Mouse (Mus musculus) intestine, postnatal 0 days (tissue): Measurements from ENCODE around the gene Tns2. TPM values are rescaled to one million over a fixed set of nuclear protein-coding genes. Genes with fewer than 3 reads are reported as not detected.
A peak's percentile ranks its signal among the peaks of the same experiment; 100 is the strongest.

Experiments used
- ATAC-seq: fragments of 200-750 bp; cut with Nextera tagmentation; 2 replicates; pipeline ENCODE4 v1.8.0; 2017; ENCODE audit warnings: mild to moderate bottlenecking, moderate TSS enrichment, moderate library complexity
- H3K27ac ChIP-seq: fragments of 300-500 bp; sonication (generic); 2 replicates; pipeline ENCODE4 v1.5.1; 2014; ENCODE audit warnings: mild to moderate bottlenecking, low read depth, low read length, moderate library complexity
- H3K27me3 ChIP-seq: fragments of 300-500 bp; sonication (generic); replicated peaks from 2 replicates; pipeline ENCODE4 v1.6.1; 2014; ENCODE audit warnings: low read length, mixed read lengths; ENCODE audit not compliant: control insufficient read depth, insufficient read depth
- H3K36me3 ChIP-seq: fragments of 300-500 bp; sonication (generic); 2 replicates; pipeline ENCODE4 v1.6.1; 2014; ENCODE audit warnings: mild to moderate bottlenecking, moderate library complexity; ENCODE audit not compliant: control insufficient read depth, insufficient read depth
- H3K4me1 ChIP-seq: fragments of 300-500 bp; sonication (generic); replicated peaks from 2 replicates; pipeline ENCODE4 v1.6.1; 2014; ENCODE audit warnings: antibody characterized with exemption, low read length, mixed read lengths; ENCODE audit not compliant: control insufficient read depth, insufficient read depth
- H3K4me2 ChIP-seq: fragments of 300-500 bp; sonication (generic); replicated peaks from 2 replicates; pipeline ENCODE4 v1.6.1; 2014; ENCODE audit warnings: low read depth, mild to moderate bottlenecking, moderate library complexity
- H3K4me3 ChIP-seq: fragments of 300-500 bp; sonication (generic); 2 replicates; pipeline ENCODE4 v1.5.1; 2014; ENCODE audit warnings: low read depth, low read length
- H3K9ac ChIP-seq: fragments of 300-500 bp; sonication (generic); 2 replicates; pipeline ENCODE4 v1.6.1; 2014; ENCODE audit warnings: mild to moderate bottlenecking, low read depth, low read length
- H3K9me3 ChIP-seq: fragments of 300-500 bp; sonication (generic); 2 replicates; pipeline ENCODE4 v1.6.1; 2016; ENCODE audit warnings: mixed run types; ENCODE audit not compliant: control insufficient read depth
- CTCF ChIP-seq: sonication (generic); IDR thresholded peaks from 2 replicates; pipeline ENCODE4 v1.5.1; 2016; ENCODE audit warnings: low read depth, mild to moderate bottlenecking, control low read depth, antibody characterized with exemption, moderate library complexity
- WGBS: fragments of 180-500 bp; shearing (Covaris S2); extraction: QIAGEN DNeasy Blood & Tissue Kit; methylation state at CpG from one replicate; pipeline ENCODE4 v1.1.7; 2014; 5-methylcytosine and 5-hydroxymethylcytosine counted together
- polyA plus RNA-seq: library from polyadenylated mRNA; unstranded; fragments of >200 nt; fragmentation: Nextera tagmentation; extraction: Ambion mirVana; gene quantifications from 2 replicates; pipeline ENCODE4 v1.2.1, GENCODE M21; 2015

The Tns2 gene
- polyA plus RNA-seq, 1 experiment from 2014 or later, result 15.0 TPM

DNA sequence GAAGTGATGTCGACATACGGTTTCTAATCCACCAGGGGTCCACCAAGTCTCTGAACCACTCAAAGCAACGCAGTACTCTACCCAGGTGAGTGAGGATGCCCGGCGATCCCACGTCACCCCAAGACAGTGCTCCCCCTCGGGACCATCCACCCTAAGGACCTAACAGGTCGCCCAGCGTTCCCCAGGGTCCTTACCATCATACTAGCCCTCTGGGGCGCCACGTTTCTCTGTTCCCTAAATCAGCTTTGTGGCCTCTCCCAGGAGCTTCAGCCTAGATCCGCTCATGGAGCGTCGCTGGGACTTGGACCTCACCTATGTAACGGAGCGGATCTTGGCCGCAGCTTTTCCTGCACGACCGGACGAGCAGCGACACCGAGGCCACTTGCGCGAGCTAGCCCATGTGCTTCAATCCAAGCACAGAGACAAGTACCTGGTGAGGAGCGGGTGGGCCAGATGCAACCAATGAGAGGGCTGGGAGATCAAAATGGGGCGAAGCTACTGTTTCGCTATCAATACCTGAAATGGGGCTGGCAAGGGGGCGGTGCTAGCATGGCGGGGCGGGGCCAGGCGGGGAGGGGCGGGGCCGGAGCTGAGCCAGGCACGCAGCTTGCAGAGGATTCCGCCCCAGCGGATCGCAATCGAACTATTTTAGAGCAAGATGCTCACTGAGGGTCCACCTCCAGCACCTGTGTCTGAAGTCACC, 6.7 kb downstream of the Tns2 start:
- Histone ChIP-seq H3K4me2 (peak overlapping the region; percentile 77), H3K4me1 (peaks cover 15% of the 10 kb centered on the region), H3K36me3 (peaks cover 40% of the 10 kb centered on the region), H3K9ac (no peak overlapping the region), H3K4me3 (peak overlapping the region; percentile 34), H3K9me3 (no peaks in the 10 kb centered on the region), H3K27me3 (no peaks in the 10 kb centered on the region), H3K27ac (no peak overlapping the region)
- TF ChIP-seq CTCF, result no peak; the same call in 1 of the 2 replicates
- ATAC-seq, result no peak
- WGBS, result 33% methylated on average over 38 of the region's 38 CpGs

DNA sequence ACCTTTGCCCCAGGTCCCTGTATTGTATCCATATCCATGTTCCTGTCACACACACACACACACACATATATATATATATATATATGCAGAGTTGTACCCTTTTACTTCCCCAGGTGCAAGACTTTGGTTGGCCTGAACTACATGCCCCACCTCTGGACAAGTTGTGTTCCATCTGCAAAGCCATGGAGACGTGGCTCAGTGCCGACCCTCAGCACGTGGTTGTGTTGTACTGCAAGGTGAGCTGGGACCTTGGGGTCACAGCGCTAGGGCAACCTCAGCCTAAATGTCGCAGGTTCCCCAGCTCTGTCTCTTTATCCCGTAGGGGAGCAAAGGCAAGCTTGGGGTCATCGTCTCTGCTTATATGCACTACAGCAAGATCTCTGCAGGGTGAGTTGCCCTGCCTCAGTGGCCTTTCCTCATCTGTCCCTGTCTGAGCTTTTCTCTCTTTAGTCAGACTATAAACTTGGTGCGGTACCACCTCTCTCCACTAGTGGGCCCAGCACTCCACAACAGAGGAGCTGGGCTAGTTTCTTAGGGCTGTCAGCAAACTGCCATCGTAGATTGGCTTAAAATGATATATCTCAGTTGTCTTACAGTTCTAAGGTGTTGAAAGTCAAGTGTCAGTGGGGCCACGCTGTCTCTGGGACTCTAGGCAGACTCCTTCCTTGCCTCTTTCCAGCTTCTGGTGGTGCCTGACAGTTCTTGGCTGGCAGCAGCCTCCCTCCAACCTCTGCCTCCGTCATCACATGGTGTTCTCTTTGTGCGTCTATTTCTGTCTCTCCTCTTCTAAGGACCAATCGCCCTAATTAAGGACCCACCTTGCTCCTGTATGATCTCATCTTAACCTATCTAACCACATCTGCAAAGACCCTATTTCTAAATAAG, 7.7 kb downstream of the Tns2 start:
- Histone ChIP-seq H3K9me3 (no peaks in the 10 kb centered on the region), H3K27ac (no peak overlapping the region), H3K4me2 (peak overlapping the region; percentile 77; the same call in 1 of the 2 replicates)

DNA sequence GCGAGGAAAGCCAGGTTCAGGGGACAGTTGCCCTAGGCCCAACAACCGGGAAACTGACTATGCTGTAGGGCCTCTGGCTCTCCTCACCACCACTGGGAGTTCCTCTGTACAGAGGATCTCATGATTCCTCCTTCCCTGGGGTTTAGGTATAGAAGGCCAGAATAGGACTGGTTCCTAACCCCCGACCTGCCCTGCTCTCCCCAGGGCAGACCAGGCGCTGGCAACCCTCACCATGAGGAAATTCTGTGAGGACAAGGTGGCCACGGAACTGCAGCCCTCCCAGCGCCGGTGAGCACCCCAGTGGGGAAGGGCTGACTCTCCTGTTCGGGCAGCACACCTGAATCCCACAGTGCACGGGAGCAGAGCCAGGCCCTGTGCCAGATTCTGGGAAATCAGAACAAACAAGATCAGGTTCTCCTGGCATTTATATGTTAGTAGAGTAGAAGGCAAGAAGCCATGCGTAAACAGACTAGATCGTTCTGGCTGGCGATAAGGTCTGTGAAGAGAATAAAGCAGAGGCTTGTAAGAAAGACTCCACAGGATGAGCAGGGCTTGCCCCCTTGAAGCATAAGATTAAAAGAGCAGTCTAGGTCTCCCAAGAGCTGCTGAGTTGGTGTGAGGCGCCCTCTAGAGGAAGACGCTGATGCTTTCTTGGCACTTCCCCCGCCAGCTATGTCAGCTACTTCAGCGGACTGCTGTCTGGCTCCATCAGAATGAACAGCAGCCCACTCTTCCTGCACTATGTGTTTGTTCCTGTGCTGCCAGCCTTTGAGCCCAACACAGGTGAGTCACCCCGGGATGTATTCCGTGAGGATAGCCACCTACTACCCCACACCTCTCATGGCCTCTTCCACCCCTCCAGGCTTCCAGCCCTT, 8.7 kb downstream of the Tns2 start:
- TF ChIP-seq CTCF, result peak; percentile 87
- no peaks in the 10 kb centered on the region for H3K27me3 ChIP-seq
- H3K9me3 ChIP-seq, result no peaks in the 10 kb centered on the region
- H3K27ac ChIP-seq, result 0 out of 2 replicates have a peak overlapping the region, but pooled peaks have one; percentile 4
- H3K4me3 ChIP-seq, result no peak overlapping the region
- no peak overlapping the region for H3K9ac ChIP-seq
- no peak overlapping the region for H3K4me2 ChIP-seq
- 52% methylated on average over 18 of the region's 18 CpGs for WGBS
- H3K36me3 ChIP-seq, result peaks cover 58% of the 10 kb centered on the region
- H3K4me1 ChIP-seq, result 0 out of 2 replicates have a peak, but pooled peaks cover 4% of the 10 kb centered on the region
- no peak for ATAC-seq

More for the DNA sequence above, 7.7 kb downstream of the Tns2 start:
- H3K36me3 ChIP-seq, result peaks cover 48% of the 10 kb centered on the region
- peak; percentile 82 for TF ChIP-seq CTCF
- H3K4me1 ChIP-seq, result 0 out of 2 replicates have a peak, but pooled peaks cover 8% of the 10 kb centered on the region
- no peaks in the 10 kb centered on the region for H3K27me3 ChIP-seq
- no peak overlapping the region for H3K9ac ChIP-seq
- ATAC-seq, result no peak
- WGBS, result 46% methylated on average over 13 of the region's 13 CpGs
- H3K4me3 ChIP-seq, result no peak overlapping the region

DNA sequence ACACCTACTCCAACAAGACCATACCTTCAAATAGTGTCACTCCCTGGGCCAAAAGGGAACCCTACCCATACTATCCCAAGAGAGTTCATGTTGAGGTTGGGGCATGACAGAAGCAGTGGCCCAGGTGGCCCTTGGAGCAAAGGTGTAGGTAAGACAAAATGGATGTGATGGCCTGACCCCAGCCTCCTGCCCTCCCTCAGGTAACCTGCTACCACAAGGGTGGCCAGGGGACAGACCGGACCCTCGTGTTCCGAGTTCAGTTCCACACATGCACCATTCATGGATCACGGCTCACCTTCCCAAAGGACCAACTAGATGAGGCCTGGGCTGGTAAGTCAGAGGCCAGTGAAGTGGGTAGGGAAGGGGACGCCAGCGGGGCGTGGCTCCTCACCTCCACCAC, 10.1 kb downstream of the Tns2 start:
- H3K4me1 ChIP-seq, result 0 out of 2 replicates have a peak, but pooled peaks cover 4% of the 10 kb centered on the region
- no peaks in the 10 kb centered on the region for H3K27me3 ChIP-seq
- ATAC-seq, result no peak
- no peak overlapping the region for H3K27ac ChIP-seq
- no peaks in the 10 kb centered on the region for H3K9me3 ChIP-seq
- no peak for TF ChIP-seq CTCF
- H3K36me3 ChIP-seq, result peaks cover 63% of the 10 kb centered on the region
- H3K9ac ChIP-seq, result no peak overlapping the region
- no peak overlapping the region for H3K4me3 ChIP-seq
- WGBS, result 83% methylated on average over 7 of the region's 7 CpGs
- no peak overlapping the region for H3K4me2 ChIP-seq

DNA sequence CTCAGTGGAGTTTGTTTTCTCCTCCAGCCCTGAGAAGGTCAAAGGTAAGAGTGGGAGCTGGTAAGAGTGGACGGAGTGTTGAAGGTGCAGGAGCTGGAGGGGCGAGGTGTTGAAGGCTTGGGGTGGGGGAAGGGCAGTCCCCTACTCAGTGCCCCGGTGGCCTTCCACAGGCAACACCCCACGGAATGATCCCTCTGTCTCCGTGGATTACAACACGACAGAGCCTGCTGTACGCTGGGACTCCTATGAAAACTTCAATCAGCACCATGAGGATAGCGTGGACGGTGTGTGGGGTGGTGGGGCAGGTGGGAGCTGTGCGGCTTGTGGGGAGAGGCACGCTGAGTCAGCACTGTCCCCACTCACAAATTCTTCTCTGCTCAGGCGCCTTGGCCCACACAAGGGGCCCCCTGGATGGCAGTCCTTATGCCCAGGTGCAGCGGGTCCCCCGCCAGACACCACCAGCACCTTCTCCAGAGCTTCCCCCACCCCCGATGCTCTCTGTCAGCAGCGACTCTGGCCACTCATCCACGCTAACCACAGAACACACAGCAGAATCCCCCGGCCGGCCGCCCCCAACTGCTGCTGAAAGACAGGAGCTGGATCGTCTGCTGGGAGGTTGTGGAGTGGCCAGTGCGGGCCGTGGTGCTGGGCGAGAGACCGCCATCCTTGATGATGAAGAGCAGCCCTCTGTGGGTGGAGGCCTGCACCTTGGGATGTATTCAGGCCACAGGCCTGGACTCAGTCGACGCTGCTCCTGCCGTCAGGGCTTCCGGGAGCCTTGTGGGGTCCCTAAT, 10.7 kb downstream of the Tns2 start:
- H3K9me3 ChIP-seq, result no peaks in the 10 kb centered on the region
- 78% methylated on average over 29 of the region's 29 CpGs for WGBS
- no peaks in the 10 kb centered on the region for H3K27me3 ChIP-seq
- no peak for ATAC-seq
- peaks cover 67% of the 10 kb centered on the region for H3K36me3 ChIP-seq
- no peak for TF ChIP-seq CTCF
- H3K4me2 ChIP-seq, result no peak overlapping the region
- no peak overlapping the region for H3K9ac ChIP-seq
- no peak overlapping the region for H3K27ac ChIP-seq
- H3K4me3 ChIP-seq, result no peak overlapping the region
- H3K4me1 ChIP-seq, result peaks cover 4% of the 10 kb centered on the region; the same call in 1 of the 2 replicates
